Mouse (Mus musculus) hindbrain, embryonic 16.5 days (tissue): ENCODE measurements around the gene Ccdc80. TPM values are rescaled to one million over a fixed set of nuclear protein-coding genes. Genes with fewer than 3 reads are reported as not detected.
A peak's percentile ranks its signal among the peaks of the same experiment; 100 is the strongest.

Experiments
- ATAC-seq: fragments of 200-750 bp; cut with Nextera tagmentation; 2 replicates; pipeline ENCODE4 v1.8.0; 2017; ENCODE audit warnings: moderate TSS enrichment, moderate library complexity
- H3K27ac ChIP-seq: fragments of 300-500 bp; sonication (generic); 2 replicates; pipeline ENCODE4 v1.5.1; 2014; ENCODE audit warnings: low read depth, mild to moderate bottlenecking, control low read depth, low read length, moderate library complexity
- H3K27me3 ChIP-seq: fragments of 300-500 bp; sonication (generic); replicated peaks from 2 replicates; pipeline ENCODE4 v1.6.1; 2014; ENCODE audit warnings: low read length; ENCODE audit not compliant: control insufficient read depth, insufficient read depth
- H3K36me3 ChIP-seq: fragments of 300-500 bp; sonication (generic); 2 replicates; pipeline ENCODE4 v1.6.1; 2014; ENCODE audit warnings: mild to moderate bottlenecking, low read length, moderate library complexity, mixed read lengths; ENCODE audit not compliant: control insufficient read depth, insufficient read depth
- H3K4me1 ChIP-seq: fragments of 300-500 bp; sonication (generic); 2 replicates; pipeline ENCODE4 v1.6.1; 2014; ENCODE audit warnings: low read depth, low read length; ENCODE audit not compliant: control insufficient read depth, insufficient read depth
- H3K4me2 ChIP-seq: fragments of 300-500 bp; sonication (generic); 2 replicates; pipeline ENCODE4 v1.6.1; 2014; ENCODE audit warnings: mild to moderate bottlenecking, low read length, control low read depth, moderate library complexity
- H3K4me3 ChIP-seq: fragments of 300-500 bp; sonication (generic); 2 replicates; pipeline ENCODE4 v1.5.1; 2014; ENCODE audit warnings: mild to moderate bottlenecking, low read length, control low read depth, moderate library complexity
- H3K9ac ChIP-seq: fragments of 300-500 bp; sonication (generic); 2 replicates; pipeline ENCODE4 v1.6.1; 2014; ENCODE audit warnings: low read depth, mild to moderate bottlenecking, control low read depth, low read length, moderate library complexity
- H3K9me3 ChIP-seq: fragments of 300-500 bp; sonication (generic); 2 replicates; pipeline ENCODE4 v1.6.1; 2014; ENCODE audit warnings: mild to moderate bottlenecking, low read length, moderate library complexity; ENCODE audit not compliant: control insufficient read depth
- whole genome bisulfite sequencing: fragments of 180-500 bp; shearing (Covaris S2); extraction: QIAGEN DNeasy Blood & Tissue Kit; methylation state at CpG from one replicate; pipeline ENCODE4 v1.1.7; 2014; 5-methylcytosine and 5-hydroxymethylcytosine counted together
- polyA plus RNA-seq: library from polyadenylated mRNA; unstranded; fragments of >200 nt; fragmentation: Nextera tagmentation; extraction: Ambion mirVana; gene quantifications from 2 replicates; pipeline ENCODE4 v1.2.1, GENCODE M21; 2015

Ccdc80 gene
- polyA plus RNA-seq, 1 experiment from 2014 or later = 13.5 TPM

DNA sequence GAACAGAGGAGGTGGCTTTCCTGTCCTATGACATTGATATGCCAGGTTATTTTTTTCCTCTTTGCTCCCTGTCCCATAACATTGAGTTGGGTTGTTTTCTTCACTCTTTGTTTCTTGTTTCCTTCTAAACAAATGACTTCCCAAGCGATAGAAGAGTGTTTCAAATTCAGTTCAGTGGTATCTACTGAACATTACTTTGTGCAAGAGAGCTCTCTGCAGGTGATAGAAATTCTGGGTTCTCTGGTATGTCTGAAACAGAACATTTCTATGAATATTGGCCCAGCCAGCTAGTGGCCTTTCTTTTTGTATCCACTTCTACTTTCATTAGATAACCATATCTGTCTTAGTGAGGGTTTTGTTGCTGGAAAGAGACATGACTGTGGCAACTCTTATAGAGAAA, 4.4 kb upstream of the Ccdc80 start:
- ATAC-seq = no peak
- H3K9ac ChIP-seq = no peak overlapping the region
- 77% methylated on average over 1 of the region's 1 CpGs for WGBS

DNA sequence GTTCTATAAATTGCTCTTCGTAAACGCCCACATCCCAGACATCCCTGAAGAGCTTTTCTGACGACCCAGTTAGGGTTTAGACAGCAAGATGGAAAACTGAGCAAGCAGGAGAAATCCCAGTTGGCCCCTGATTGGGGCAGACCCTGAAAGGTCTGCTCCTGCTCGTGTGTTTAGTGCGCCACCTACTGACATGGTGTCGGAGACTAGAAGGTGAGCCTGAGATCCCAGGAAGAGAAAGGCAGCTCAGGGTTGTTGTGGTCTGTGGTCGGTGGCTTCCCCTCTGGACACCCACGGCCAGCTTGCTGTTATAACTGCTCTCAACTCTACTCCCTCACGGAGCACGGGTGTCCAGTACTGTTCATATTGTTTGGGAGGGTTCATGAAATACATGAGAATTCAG, 3.2 kb upstream of the Ccdc80 start:
- Histone ChIP-seq H3K9me3 (no peaks in the 10 kb centered on the region), H3K4me2 (no peak overlapping the region), H3K27me3 (no peaks in the 10 kb centered on the region), H3K4me1 (peaks cover 5% of the 10 kb centered on the region; the same call in 1 of the 2 replicates), H3K36me3 (no peaks in the 10 kb centered on the region), H3K9ac (no peak overlapping the region), H3K4me3 (no peak overlapping the region), H3K27ac (no peak overlapping the region)
- WGBS = 13% methylated on average over 10 of the region's 10 CpGs
- peak; percentile 91 for ATAC-seq

More for the DNA sequence above, 4.4 kb upstream of the Ccdc80 start:
- Histone ChIP-seq H3K27me3 (no peaks in the 10 kb centered on the region), H3K4me1 (no peaks in the 10 kb centered on the region), H3K4me3 (no peak overlapping the region), H3K9me3 (no peaks in the 10 kb centered on the region), H3K27ac (no peak overlapping the region), H3K36me3 (no peaks in the 10 kb centered on the region), H3K4me2 (no peak overlapping the region)

DNA sequence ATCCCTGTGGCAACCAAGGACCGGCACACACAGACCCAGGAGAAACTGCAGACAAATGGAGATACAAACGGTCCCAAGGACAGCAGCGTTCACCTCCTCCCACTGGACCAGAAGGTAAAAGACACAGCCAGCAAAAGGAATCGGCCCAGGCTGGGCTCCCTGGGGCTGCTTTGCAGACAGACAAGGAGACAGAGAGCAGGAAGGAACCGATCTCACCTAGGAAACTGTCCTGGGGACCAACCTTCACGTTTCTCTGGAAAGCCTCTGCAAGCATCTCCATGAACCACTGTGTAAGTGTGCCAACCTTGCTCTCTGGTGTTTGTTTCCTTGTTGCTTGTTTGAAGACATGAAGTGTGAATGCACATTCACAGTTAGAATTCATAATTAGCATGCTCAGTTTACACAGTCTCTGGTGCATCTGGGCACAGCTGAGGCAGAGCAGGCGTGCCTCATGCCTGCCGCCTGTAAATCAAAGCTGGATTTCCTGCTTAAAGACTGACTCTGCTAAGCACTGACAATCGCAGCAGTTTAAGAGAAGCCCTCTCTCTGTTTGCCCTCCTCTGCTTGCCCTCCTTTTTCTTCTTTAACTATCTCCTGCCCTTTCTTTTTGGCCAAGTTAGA, 1.0 kb downstream of the Ccdc80 start:
- H3K4me3 ChIP-seq = peak overlapping the region; percentile 32
- 0 out of 2 replicates have a peak, but pooled peaks have one; percentile 13 for ATAC-seq
- peaks cover 5% of the 10 kb centered on the region; the same call in 1 of the 2 replicates for H3K4me1 ChIP-seq
- no peaks in the 10 kb centered on the region for H3K27me3 ChIP-seq
- peak overlapping the region; percentile 47 for H3K9ac ChIP-seq
- WGBS = 10% methylated on average over 9 of the region's 9 CpGs
- peak overlapping the region; percentile 57 for H3K4me2 ChIP-seq
- no peaks in the 10 kb centered on the region for H3K36me3 ChIP-seq
- no peak overlapping the region for H3K27ac ChIP-seq
- H3K9me3 ChIP-seq = no peaks in the 10 kb centered on the region

DNA sequence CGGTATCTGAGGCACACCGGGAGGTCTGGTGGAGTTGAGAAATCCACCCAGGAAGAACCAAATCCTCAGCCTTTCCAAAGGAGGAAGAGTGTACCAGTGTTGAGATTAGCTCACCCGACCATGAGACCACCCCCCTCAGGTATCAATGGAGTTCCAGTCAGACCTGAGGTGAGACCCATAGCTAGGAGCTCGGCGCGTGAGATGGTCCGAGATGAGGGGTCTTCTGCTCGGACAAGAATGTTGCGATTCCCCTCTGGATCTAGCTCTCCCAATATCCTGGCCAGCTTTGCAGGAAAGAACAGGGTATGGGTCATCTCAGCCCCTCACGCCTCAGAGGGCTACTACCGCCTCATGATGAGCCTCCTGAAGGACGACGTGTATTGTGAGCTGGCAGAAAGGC, 1.8 kb downstream of the Ccdc80 start:
- WGBS = 93% methylated on average over 13 of the region's 13 CpGs
- H3K36me3 ChIP-seq = no peaks in the 10 kb centered on the region
- H3K4me3 ChIP-seq = no peak overlapping the region
- no peak overlapping the region for H3K4me2 ChIP-seq
- ATAC-seq = no peak
- H3K4me1 ChIP-seq = peaks cover 5% of the 10 kb centered on the region; the same call in 1 of the 2 replicates
- H3K27me3 ChIP-seq = no peaks in the 10 kb centered on the region
- H3K9ac ChIP-seq = no peak overlapping the region
- no peaks in the 10 kb centered on the region for H3K9me3 ChIP-seq
- H3K27ac ChIP-seq = no peak overlapping the region

DNA sequence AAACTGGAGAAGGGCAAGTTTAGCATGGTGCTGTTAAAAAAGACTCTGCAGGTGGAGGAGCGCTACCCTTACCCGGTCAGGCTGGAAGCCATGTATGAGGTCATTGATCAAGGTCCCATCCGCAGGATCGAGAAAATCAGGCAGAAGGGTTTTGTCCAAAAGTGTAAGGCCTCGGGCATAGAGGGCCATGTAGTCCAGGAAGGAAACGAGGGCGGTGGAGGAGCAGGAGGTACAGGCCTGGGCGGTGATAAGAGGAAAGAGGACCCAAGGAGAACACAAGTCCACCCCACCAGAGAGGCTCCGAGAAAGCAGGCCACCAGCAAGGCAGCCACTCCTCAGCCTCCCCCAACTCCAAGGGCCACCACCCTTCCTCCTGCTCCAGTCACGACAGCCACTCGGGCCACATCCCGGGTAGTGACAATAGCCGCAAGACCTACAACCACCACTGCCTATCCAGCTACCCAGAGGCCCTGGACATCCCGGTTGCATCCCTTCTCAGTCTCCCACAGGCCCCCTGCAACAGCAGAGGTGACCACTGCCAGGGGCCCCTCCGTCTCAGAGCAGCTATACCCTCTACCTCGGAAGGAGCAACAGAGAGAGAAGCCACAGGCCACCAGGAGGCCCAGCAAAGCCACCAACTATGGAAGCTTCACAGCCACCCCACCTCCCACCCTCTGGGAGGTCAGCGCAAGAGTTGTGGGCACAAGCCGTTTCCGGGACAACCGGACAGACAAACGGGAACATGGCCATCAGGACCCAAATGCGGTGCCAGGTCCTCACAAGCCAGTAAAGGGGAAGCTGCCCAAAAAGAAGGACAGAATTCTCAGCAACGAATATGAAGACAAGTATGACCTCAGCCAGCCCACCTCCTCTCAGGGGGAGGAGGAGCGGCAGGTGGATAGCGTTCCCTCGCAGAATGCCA, 2.6 kb downstream of the Ccdc80 start:
- Histone ChIP-seq H3K9me3 (no peaks in the 10 kb centered on the region), H3K9ac (no peak overlapping the region), H3K36me3 (no peaks in the 10 kb centered on the region), H3K27ac (no peak overlapping the region), H3K4me3 (no peak overlapping the region), H3K4me2 (no peak overlapping the region), H3K4me1 (peaks cover 5% of the 10 kb centered on the region; the same call in 1 of the 2 replicates), H3K27me3 (no peaks in the 10 kb centered on the region)
- 83% methylated on average over 26 of the region's 26 CpGs for WGBS
- no peak for ATAC-seq

DNA sequence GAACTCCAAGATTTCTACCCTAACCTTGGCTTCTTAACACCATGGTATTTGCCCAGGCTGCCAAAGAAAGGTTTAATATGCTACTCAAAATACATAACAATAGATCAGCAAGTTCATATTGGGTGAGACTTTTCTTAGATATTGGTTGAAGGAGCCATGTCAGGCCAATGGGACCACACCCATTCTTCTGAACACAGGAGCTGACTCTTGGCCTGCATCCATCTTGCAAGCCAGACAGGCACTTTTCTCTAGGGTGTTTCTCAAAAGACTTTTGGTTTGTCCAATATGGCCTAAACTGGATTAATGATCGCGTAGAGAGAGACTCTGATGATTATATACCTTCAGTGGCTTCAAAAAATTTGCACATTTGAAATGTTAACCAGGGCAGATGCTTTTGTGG, 4.3 kb downstream of the Ccdc80 start:
- no peak for ATAC-seq
- H3K4me2 ChIP-seq = no peak overlapping the region
- 89% methylated on average over 2 of the region's 2 CpGs for WGBS

DNA sequence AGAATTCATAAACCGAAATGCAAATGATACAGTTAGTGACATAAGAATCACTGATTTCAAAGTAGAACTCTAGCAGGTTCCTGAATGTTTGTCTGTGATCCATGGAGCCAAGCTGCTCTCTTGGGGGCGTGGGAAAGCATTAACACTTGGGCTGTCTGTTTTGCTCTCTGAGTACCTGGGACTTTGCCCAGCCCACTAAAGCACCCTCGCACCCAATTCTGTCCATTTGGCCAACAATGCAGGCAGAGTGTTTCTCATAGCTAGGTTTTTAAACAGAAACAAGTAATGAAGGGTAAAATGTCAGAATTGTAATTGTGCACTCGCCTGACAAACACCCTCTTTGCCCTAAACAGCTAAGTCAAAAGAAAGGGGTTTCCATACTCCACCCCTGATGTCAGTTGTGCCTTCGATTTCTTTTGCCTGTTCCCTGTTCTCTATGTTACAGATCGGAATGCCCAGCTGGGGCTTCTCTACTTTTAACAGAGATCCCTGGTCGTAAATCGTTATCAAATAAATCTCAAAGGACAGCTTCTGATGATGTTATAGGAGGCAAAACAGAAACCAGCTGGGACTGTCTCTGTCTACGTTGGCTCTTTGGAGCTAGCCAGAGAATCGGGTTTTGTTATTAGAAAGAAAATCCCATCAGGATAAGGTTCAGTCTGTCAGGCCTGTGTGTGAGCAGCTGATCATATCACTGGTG, 5.1 kb downstream of the Ccdc80 start:
- Histone ChIP-seq H3K9ac (no peak overlapping the region), H3K27ac (no peak overlapping the region), H3K4me1 (peaks cover 5% of the 10 kb centered on the region; the same call in 1 of the 2 replicates), H3K4me2 (peak overlapping the region; percentile 6; the same call in 1 of the 2 replicates), H3K4me3 (no peak overlapping the region), H3K36me3 (no peaks in the 10 kb centered on the region), H3K27me3 (no peaks in the 10 kb centered on the region), H3K9me3 (no peaks in the 10 kb centered on the region)
- ATAC-seq = no peak
- WGBS = 50% methylated on average over 10 of the region's 10 CpGs

More for the DNA sequence above, 4.3 kb downstream of the Ccdc80 start:
- no peak overlapping the region for H3K27ac ChIP-seq
- H3K27me3 ChIP-seq = no peaks in the 10 kb centered on the region
- no peaks in the 10 kb centered on the region for H3K36me3 ChIP-seq
- H3K4me1 ChIP-seq = peaks cover 5% of the 10 kb centered on the region; the same call in 1 of the 2 replicates
- H3K4me3 ChIP-seq = no peak overlapping the region
- H3K9me3 ChIP-seq = no peaks in the 10 kb centered on the region
- H3K9ac ChIP-seq = no peak overlapping the region

DNA sequence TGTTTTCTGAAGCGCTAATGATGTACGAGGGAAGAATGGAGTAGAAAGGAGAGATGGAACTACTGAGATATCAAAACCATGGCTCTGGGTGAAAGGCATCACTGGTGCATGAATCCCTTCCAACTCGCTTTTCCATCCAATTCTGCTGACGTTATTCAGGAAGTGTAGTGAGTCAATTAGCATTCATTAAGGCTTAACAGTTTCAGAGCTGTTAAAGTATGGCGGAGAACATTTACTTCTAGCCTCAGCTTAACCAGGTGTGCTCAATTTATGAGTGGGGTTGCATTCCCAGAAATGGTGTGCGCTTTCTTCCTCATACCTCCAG, 5.6 kb downstream of the Ccdc80 start:
- no peaks in the 10 kb centered on the region for H3K36me3 ChIP-seq
- no peaks in the 10 kb centered on the region for H3K27me3 ChIP-seq
- H3K4me2 ChIP-seq = peak overlapping the region; percentile 6; the same call in 1 of the 2 replicates
- no peak overlapping the region for H3K9ac ChIP-seq
- no peak overlapping the region for H3K4me3 ChIP-seq
- H3K4me1 ChIP-seq = peaks cover 5% of the 10 kb centered on the region; the same call in 1 of the 2 replicates
- no peaks in the 10 kb centered on the region for H3K9me3 ChIP-seq
- 56% methylated on average over 6 of the region's 6 CpGs for WGBS
- H3K27ac ChIP-seq = no peak overlapping the region
- no peak for ATAC-seq

DNA sequence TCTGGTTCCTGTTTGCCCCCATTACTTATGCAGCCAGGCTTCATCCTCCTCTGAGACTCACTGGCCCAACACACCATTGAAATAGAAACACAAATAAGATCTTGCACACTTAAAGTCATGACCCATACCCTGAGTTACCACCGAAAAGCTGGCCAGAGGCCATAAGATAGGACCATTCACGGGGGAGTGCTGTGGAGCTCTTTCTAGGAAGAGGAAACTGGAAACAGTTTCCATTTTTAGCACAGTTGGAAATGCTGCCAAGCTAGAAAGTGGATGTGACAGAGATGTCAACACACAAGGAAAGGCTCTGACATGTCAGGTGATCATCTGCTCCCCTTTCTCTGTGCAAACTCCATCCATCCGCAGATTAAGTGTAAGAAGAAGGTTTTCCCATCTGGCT, 7.7 kb downstream of the Ccdc80 start:
- Histone ChIP-seq H3K27me3 (no peaks in the 10 kb centered on the region), H3K9ac (no peak overlapping the region), H3K9me3 (no peaks in the 10 kb centered on the region), H3K4me1 (no peaks in the 10 kb centered on the region), H3K4me3 (no peak overlapping the region), H3K36me3 (no peaks in the 10 kb centered on the region), H3K27ac (no peak overlapping the region), H3K4me2 (no peak overlapping the region)
- 81% methylated on average over 3 of the region's 3 CpGs for WGBS
- ATAC-seq = no peak
